Mouse (Mus musculus): Measurements from ENCODE around the gene Hmga1. TPM values are rescaled to one million over a fixed set of nuclear protein-coding genes. Genes with fewer than 3 reads are reported as not detected.

Hmga1 gene
- polyA plus RNA-seq, 1 experiment from 2014 or later = 193 TPM

DNA sequence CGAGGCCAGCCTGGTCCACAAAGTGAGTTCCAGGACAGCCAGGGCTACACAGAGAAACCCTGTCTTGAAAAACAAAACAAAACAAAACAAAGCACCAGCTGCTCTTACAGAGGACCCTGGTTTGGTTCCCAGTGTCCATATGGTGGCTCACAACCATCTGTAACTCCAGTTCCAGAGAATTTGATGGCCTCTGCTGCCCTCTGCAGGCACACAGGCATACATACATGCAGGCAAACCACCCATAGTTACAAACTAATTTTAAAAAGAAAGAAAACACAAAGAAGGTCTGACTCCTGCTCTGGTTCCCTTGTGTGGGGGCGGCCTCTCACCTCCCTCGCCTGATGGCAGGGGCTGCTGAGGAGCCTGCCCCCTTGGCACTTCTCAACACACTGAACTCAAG, 22.9 kb upstream of the Hmga1 start:
- Histone ChIP-seq H3K27ac (no peak overlapping the region), H3K4me1 (peaks cover 2% of the 10 kb centered on the region; the same call in 1 of the 2 replicates), H3K36me3 (no peaks in the 10 kb centered on the region), H3K9ac (no peak overlapping the region), H3K9me3 (no peaks in the 10 kb centered on the region), H3K4me3 (replicated peaks) (no peak overlapping the region), H3K27me3 (replicated peaks) (no peaks in the 10 kb centered on the region), H3K4me2 (no peak overlapping the region)
- 89% methylated on average over 3 of the region's 3 CpGs for WGBS
- ATAC-seq (ENCODE audit: insufficient read depth, low FRiP score, low read depth) = no peak

- Histone ChIP-seq H3K9ac (no peak overlapping the region), H3K4me2 (no peak overlapping the region), H3K27me3 (replicated peaks) (no peaks in the 10 kb centered on the region), H3K4me1 (peaks cover 2% of the 10 kb centered on the region; the same call in 1 of the 2 replicates), H3K36me3 (no peaks in the 10 kb centered on the region), H3K9me3 (no peaks in the 10 kb centered on the region), H3K27ac (no peak overlapping the region), H3K4me3 (replicated peaks) (no peak overlapping the region)
- 4% methylated on average over 10 of the region's 10 CpGs for WGBS
- peak; percentile 31; the same call in 1 of the 2 replicates for ATAC-seq (ENCODE audit: insufficient read depth, low FRiP score, low read depth)
Measured at GRCm38 (mm10) chr17:27534718-27535117, 21.6 kb upstream of the Hmga1 start.

GRCm38 (mm10) chr17:27541261-27541660, 15.0 kb upstream of the Hmga1 start:
- H3K4me2 ChIP-seq = no peak overlapping the region
- 56% methylated on average over 2 of the region's 2 CpGs for WGBS
- ATAC-seq (ENCODE audit: insufficient read depth, low FRiP score, low read depth) = no peak
- no peaks in the 10 kb centered on the region for H3K27me3 ChIP-seq (replicated peaks)
- no peaks in the 10 kb centered on the region for H3K36me3 ChIP-seq
- no peak overlapping the region for H3K4me3 ChIP-seq (replicated peaks)
- H3K9me3 ChIP-seq = no peaks in the 10 kb centered on the region
- H3K9ac ChIP-seq = no peak overlapping the region
- no peaks in the 10 kb centered on the region for H3K4me1 ChIP-seq
- no peak overlapping the region for H3K27ac ChIP-seq

DNA sequence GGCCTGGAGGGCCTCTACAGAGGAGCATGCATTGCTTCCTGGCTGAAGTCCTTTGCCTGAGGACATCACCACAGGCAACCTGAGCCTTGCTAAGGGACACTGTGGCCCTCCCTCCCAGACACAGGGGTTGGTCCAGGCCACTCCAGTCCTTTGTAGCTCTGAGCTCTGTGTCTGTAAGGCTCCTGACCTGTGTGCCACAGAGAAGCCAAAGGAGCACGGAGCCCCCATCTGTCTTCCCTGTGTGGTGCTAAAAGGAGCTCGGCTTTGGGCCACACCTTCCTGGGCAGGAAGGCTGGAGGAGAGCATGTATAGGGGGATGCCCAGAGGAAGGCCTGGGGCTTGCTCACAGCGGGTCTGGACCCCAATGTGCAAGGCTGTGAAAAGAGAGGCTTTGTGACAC, 14.3 kb upstream of the Hmga1 start:
- Histone ChIP-seq H3K4me1 (no peaks in the 10 kb centered on the region), H3K36me3 (no peaks in the 10 kb centered on the region), H3K9me3 (no peaks in the 10 kb centered on the region), H3K4me3 (replicated peaks) (no peak overlapping the region), H3K9ac (no peak overlapping the region), H3K27me3 (replicated peaks) (no peaks in the 10 kb centered on the region), H3K27ac (no peak overlapping the region), H3K4me2 (no peak overlapping the region)
- WGBS = 71% methylated on average over 3 of the region's 3 CpGs
- ATAC-seq (ENCODE audit: insufficient read depth, low FRiP score, low read depth) = no peak

DNA sequence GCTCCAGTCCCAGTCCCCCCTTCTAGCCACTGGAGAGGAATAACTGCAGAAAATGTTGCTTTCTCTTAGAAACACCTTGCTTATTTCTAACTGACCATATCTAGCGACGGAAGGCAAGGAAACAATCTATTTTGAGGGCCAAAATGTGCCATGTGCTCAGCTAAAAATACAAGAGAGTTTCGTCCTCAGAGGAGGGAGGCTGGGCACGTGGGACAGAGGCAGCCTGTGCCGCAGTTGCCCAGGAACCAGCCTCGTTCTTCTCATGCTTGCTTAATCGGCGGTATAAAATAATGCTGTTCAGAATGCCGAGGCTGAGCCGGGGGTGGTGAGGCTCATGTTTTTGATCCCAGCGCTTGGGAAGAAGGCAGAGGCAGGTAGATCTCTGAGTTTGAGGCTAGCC, 11.7 kb upstream of the Hmga1 start:
- no peak overlapping the region for H3K4me3 ChIP-seq (replicated peaks)
- 86% methylated on average over 11 of the region's 11 CpGs for WGBS
- H3K9ac ChIP-seq = no peak overlapping the region
- ATAC-seq (ENCODE audit: insufficient read depth, low FRiP score, low read depth) = no peak
- no peaks in the 10 kb centered on the region for H3K36me3 ChIP-seq
- no peak overlapping the region for H3K4me2 ChIP-seq
- no peak overlapping the region for H3K27ac ChIP-seq
- H3K9me3 ChIP-seq = no peaks in the 10 kb centered on the region
- no peaks in the 10 kb centered on the region for H3K27me3 ChIP-seq (replicated peaks)
- no peaks in the 10 kb centered on the region for H3K4me1 ChIP-seq

DNA sequence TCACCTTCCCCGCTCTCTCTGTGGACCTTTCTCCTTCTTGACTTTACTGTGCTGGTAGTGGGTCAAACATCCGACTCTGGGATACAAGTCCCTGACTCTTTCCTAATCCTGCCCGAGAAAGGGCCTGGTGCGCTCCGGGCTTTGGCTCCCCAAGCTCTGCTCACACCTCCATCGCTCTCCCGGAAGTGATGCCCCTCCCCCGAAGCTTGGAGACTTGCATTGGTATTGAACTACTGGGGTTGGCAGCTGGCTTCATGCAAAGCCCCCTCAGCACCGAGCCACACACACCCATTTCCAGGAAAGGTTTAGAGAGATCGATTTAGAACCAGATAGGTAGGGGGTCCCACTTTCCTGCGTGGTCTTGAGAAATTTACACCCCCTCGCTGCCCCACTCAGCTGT, 10.3 kb upstream of the Hmga1 start:
- no peak for ATAC-seq (ENCODE audit: insufficient read depth, low FRiP score, low read depth)
- H3K9ac ChIP-seq = no peak overlapping the region
- H3K4me2 ChIP-seq = no peak overlapping the region
- H3K9me3 ChIP-seq = no peaks in the 10 kb centered on the region
- H3K4me1 ChIP-seq = no peaks in the 10 kb centered on the region
- no peaks in the 10 kb centered on the region for H3K36me3 ChIP-seq
- H3K4me3 ChIP-seq (replicated peaks) = no peak overlapping the region
- no peaks in the 10 kb centered on the region for H3K27me3 ChIP-seq (replicated peaks)
- 47% methylated on average over 12 of the region's 12 CpGs for WGBS
- H3K27ac ChIP-seq = no peak overlapping the region

- ATAC-seq (ENCODE audit: insufficient read depth, low FRiP score, low read depth) = no peak
- no peak overlapping the region for H3K9ac ChIP-seq
- WGBS = 71% methylated on average over 7 of the region's 7 CpGs
- H3K27me3 ChIP-seq (replicated peaks) = no peaks in the 10 kb centered on the region
- H3K4me2 ChIP-seq = no peak overlapping the region
- no peaks in the 10 kb centered on the region for H3K4me1 ChIP-seq
- H3K9me3 ChIP-seq = no peaks in the 10 kb centered on the region
- no peak overlapping the region for H3K4me3 ChIP-seq (replicated peaks)
- H3K36me3 ChIP-seq = no peaks in the 10 kb centered on the region
- H3K27ac ChIP-seq = no peak overlapping the region
Measured at GRCm38 (mm10) chr17:27546574-27547085, 9.7 kb upstream of the Hmga1 start.

DNA sequence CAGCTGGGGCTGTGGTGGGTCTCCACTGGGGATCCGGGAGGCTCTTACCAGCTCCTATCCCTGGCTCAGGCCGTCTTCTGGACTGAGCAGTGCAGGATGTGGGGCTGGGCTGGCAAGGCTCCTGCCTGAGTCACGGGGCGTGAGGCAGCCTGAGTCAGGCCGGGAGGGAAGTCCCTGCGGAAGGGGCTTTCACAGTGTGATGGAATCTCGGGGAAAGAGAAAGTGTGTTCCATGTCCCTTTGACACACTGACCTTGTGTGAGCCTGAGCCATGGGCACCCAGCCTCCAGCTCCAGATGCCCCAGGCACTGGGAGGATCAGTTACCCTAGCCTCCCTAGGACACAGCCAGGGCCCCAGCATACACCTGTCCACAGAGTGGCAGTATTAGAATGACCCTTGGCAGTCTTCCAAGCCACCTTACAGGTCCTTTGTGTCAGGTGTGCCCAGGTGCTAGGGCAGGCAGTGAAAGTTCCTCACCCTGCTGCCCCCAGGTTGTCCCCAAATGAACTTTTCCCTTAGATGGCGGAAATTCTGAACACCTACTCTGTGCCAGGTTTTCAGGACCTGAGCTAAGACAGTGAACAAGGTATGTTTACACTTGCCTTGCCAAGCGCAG, 8.9 kb upstream of the Hmga1 start:
- peak; percentile 56; the same call in 1 of the 2 replicates for ATAC-seq (ENCODE audit: insufficient read depth, low FRiP score, low read depth)
- no peak overlapping the region for H3K4me3 ChIP-seq (replicated peaks)
- no peak overlapping the region for H3K9ac ChIP-seq
- H3K27me3 ChIP-seq (replicated peaks) = no peaks in the 10 kb centered on the region
- no peak overlapping the region for H3K27ac ChIP-seq
- no peaks in the 10 kb centered on the region for H3K4me1 ChIP-seq
- H3K4me2 ChIP-seq = no peak overlapping the region
- H3K9me3 ChIP-seq = no peaks in the 10 kb centered on the region
- H3K36me3 ChIP-seq = no peaks in the 10 kb centered on the region
- WGBS = 58% methylated on average over 9 of the region's 9 CpGs

DNA sequence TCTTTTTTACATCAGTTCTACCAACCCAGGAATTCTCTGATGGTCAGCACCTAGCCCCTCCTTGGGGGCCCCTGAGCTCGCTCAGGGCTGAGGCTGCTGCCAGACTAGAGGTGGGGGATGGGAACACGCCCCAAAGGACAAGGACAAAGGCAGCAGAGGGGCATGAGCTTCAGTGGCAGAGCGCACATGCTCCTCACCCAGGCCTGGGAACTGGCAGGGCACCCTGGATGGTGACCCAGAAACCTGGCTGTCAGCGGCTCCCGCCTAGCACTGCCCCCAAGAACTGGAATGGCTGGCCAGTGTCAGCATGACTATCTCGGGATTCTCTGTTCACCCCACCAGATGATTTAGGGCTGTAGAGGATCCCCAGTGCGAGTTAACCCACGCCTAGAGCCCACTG, 7.1 kb upstream of the Hmga1 start:
- no peak for ATAC-seq (ENCODE audit: insufficient read depth, low FRiP score, low read depth)
- H3K9ac ChIP-seq = no peak overlapping the region
- WGBS = 55% methylated on average over 8 of the region's 8 CpGs

GRCm38 (mm10) chr17:27551393-27551940, 4.8 kb upstream of the Hmga1 start:
- ATAC-seq (ENCODE audit: insufficient read depth, low FRiP score, low read depth) = no peak
- H3K27me3 ChIP-seq (replicated peaks) = no peaks in the 10 kb centered on the region
- peaks cover 20% of the 10 kb centered on the region for H3K4me1 ChIP-seq
- no peaks in the 10 kb centered on the region for H3K36me3 ChIP-seq
- 67% methylated on average over 10 of the region's 10 CpGs for WGBS
- H3K4me2 ChIP-seq = no peak overlapping the region
- H3K9me3 ChIP-seq = no peaks in the 10 kb centered on the region
- no peak overlapping the region for H3K4me3 ChIP-seq (replicated peaks)
- H3K9ac ChIP-seq = no peak overlapping the region
- H3K27ac ChIP-seq = no peak overlapping the region

More for the DNA sequence above, 7.1 kb upstream of the Hmga1 start:
- Histone ChIP-seq H3K27ac (no peak overlapping the region), H3K4me1 (no peaks in the 10 kb centered on the region), H3K9me3 (no peaks in the 10 kb centered on the region), H3K4me3 (replicated peaks) (no peak overlapping the region), H3K27me3 (replicated peaks) (no peaks in the 10 kb centered on the region), H3K4me2 (no peak overlapping the region), H3K36me3 (no peaks in the 10 kb centered on the region)

GRCm38 (mm10) chr17:27552215-27553201, 3.8 kb upstream of the Hmga1 start:
- no peak for ATAC-seq (ENCODE audit: insufficient read depth, low FRiP score, low read depth)
- H3K4me3 ChIP-seq (replicated peaks) = no peak overlapping the region
- H3K4me2 ChIP-seq = no peak overlapping the region

More at GRCm38 (mm10) chr17:27552215-27553201, 3.8 kb upstream of the Hmga1 start:
- Histone ChIP-seq H3K9ac (no peak overlapping the region), H3K9me3 (no peaks in the 10 kb centered on the region), H3K4me1 (peaks cover 20% of the 10 kb centered on the region), H3K27me3 (replicated peaks) (no peaks in the 10 kb centered on the region), H3K36me3 (no peaks in the 10 kb centered on the region), H3K27ac (no peak overlapping the region)
- WGBS = 71% methylated on average over 23 of the region's 23 CpGs
